Mouse (Mus musculus): Measurements from ENCODE around the gene 0610030E20Rik.

DNA sequence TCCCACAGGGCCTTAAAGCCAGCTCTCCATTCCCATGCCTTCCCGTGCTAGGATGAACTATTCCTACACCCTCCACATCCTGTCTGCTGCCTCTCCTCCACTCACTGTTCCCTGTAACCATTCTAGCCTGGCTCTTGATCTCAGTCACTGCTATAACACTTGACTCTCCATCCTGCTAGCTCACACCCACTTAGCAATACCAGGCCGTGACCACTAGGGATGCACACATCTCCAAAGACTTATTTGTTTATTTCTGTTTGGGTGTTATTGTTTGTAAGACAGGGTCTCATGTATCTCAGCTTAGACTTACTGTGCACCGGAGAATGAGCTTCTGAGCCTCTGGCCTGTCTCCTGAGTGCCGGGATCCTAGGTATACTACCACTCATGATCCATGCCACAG, 22.4 kb downstream of the 0610030E20Rik start:
- no peak for TF ChIP-seq POLR2A (IDR thresholded peaks at IDR 0.05; ENCODE audit: insufficient read depth, low read depth, low read length)
- no peak for TF ChIP-seq EP300 (IDR thresholded peaks at IDR 0.05; ENCODE audit: insufficient read depth, low read depth, low read length)

Data from heart, adult 2 months (tissue).